Mouse (Mus musculus): ENCODE measurements around the gene Cmtm7.

The Cmtm7 gene

GRCm38 (mm10) chr9:114781526-114782212 is at the start of gene Cmtm7:
Gene Cmtm7 (minus strand): TSS chr9:114781856.
- peak; percentile 66 for DNase-seq (ENCODE audit: low spot score)

GRCm38 (mm10) chr9:114830351-114830750 is 48.7 kb upstream of the Cmtm7 start:
- no peak for DNase-seq (ENCODE audit: low spot score)

- DNase-seq (ENCODE audit: low spot score) = no peak
These were observed 48.0 kb upstream of the Cmtm7 start for GRCm38 (mm10) chr9:114829669-114830068.

- DNase-seq (ENCODE audit: low spot score) = no peak
These were observed 46.7 kb upstream of the Cmtm7 start for GRCm38 (mm10) chr9:114828377-114828776.

- DNase-seq (ENCODE audit: low spot score) = no peak
These were observed 45.7 kb upstream of the Cmtm7 start for GRCm38 (mm10) chr9:114827242-114827852.

- DNase-seq (ENCODE audit: low spot score) = no peak
These were observed 42.5 kb upstream of the Cmtm7 start for GRCm38 (mm10) chr9:114824166-114824565.

- no peak for DNase-seq (ENCODE audit: low spot score)
These were observed 40.1 kb upstream of the Cmtm7 start for GRCm38 (mm10) chr9:114821548-114822289.

GRCm38 (mm10) chr9:114818918-114819317 is 37.3 kb upstream of the Cmtm7 start:
- DNase-seq (ENCODE audit: low spot score) = no peak

- no peak for DNase-seq (ENCODE audit: low spot score)
These were observed 35.4 kb upstream of the Cmtm7 start for GRCm38 (mm10) chr9:114817012-114817411.

GRCm38 (mm10) chr9:114816121-114816520 is 34.5 kb upstream of the Cmtm7 start:
- no peak for DNase-seq (ENCODE audit: low spot score)

- DNase-seq (ENCODE audit: low spot score) = no peak
These were observed 33.7 kb upstream of the Cmtm7 start for GRCm38 (mm10) chr9:114815315-114815714.

GRCm38 (mm10) chr9:114812001-114812400 is 30.3 kb upstream of the Cmtm7 start:
- no peak for DNase-seq (ENCODE audit: low spot score)

- no peak for DNase-seq (ENCODE audit: low spot score)
These were observed 29.2 kb upstream of the Cmtm7 start for GRCm38 (mm10) chr9:114810837-114811236.

GRCm38 (mm10) chr9:114808671-114809070 is 27.0 kb upstream of the Cmtm7 start:
- DNase-seq (ENCODE audit: low spot score) = no peak

- DNase-seq (ENCODE audit: low spot score) = no peak
These were observed 25.6 kb upstream of the Cmtm7 start for GRCm38 (mm10) chr9:114807261-114807660.

- DNase-seq (ENCODE audit: low spot score) = no peak
These were observed 23.6 kb upstream of the Cmtm7 start for GRCm38 (mm10) chr9:114805151-114805671.

GRCm38 (mm10) chr9:114802191-114802590 is 20.5 kb upstream of the Cmtm7 start:
- no peak for DNase-seq (ENCODE audit: low spot score)

GRCm38 (mm10) chr9:114801301-114801700 is 19.6 kb upstream of the Cmtm7 start:
- no peak for DNase-seq (ENCODE audit: low spot score)

- DNase-seq (ENCODE audit: low spot score) = no peak
These were observed 17.9 kb upstream of the Cmtm7 start for GRCm38 (mm10) chr9:114799498-114800107.

GRCm38 (mm10) chr9:114798845-114799244 is 17.2 kb upstream of the Cmtm7 start:
- DNase-seq (ENCODE audit: low spot score) = no peak

- peak; percentile 51 for DNase-seq (ENCODE audit: low spot score)
These were observed 15.8 kb upstream of the Cmtm7 start for GRCm38 (mm10) chr9:114797329-114798004.
